Mouse (Mus musculus) neural tube, embryonic 15.5 days (tissue): ENCODE results near the gene Slc39a3. TPM values are rescaled to one million over a fixed set of nuclear protein-coding genes. Genes with fewer than 3 reads are reported as not detected.
A peak's percentile ranks its signal among the peaks of the same experiment; 100 is the strongest.
"Not testable (repeated sequence)": the region's sequence is repeated elsewhere in the genome, so short reads cannot be mapped to it uniquely, and the experiment has no call there.

Experiments
- ATAC-seq: fragments of 200-750 bp; cut with Nextera tagmentation; 2 replicates; pipeline ENCODE4 v1.8.0; 2017; ENCODE audit warnings: mild to moderate bottlenecking, moderate TSS enrichment, moderate library complexity; ENCODE audit not compliant: low FRiP score
- H3K27ac ChIP-seq: fragments of 300-500 bp; sonication (generic); replicated peaks from 2 replicates; pipeline ENCODE4 v1.5.1; 2015; ENCODE audit warnings: mild to moderate bottlenecking, inconsistent platforms
- H3K27me3 ChIP-seq: fragments of 300-500 bp; sonication (generic); replicated peaks from 2 replicates; pipeline ENCODE4 v1.6.1; 2015; ENCODE audit warnings: inconsistent platforms
- H3K36me3 ChIP-seq: fragments of 300-500 bp; sonication (generic); 2 replicates; pipeline ENCODE4 v1.6.1; 2015; ENCODE audit warnings: inconsistent platforms
- H3K4me1 ChIP-seq: fragments of 300-500 bp; sonication (generic); 2 replicates; pipeline ENCODE4 v1.6.1; 2015; ENCODE audit warnings: inconsistent platforms
- H3K4me2 ChIP-seq: fragments of 300-500 bp; sonication (generic); 2 replicates; pipeline ENCODE4 v1.6.1; 2015; ENCODE audit warnings: inconsistent platforms, mild to moderate bottlenecking, moderate library complexity
- H3K4me3 ChIP-seq: fragments of 300-500 bp; sonication (generic); replicated peaks from 2 replicates; pipeline ENCODE4 v1.5.1; 2015; ENCODE audit warnings: mild to moderate bottlenecking, inconsistent platforms
- H3K9ac ChIP-seq: fragments of 300-500 bp; sonication (generic); replicated peaks from 2 replicates; pipeline ENCODE4 v1.6.1; 2015; ENCODE audit warnings: mild to moderate bottlenecking, inconsistent platforms
- H3K9me3 ChIP-seq: fragments of 300-500 bp; sonication (generic); replicated peaks from 2 replicates; pipeline ENCODE4 v1.6.1; 2016; ENCODE audit warnings: inconsistent platforms
- WGBS: fragments of 180-500 bp; shearing (Covaris S2); methylation state at CpG from one replicate; pipeline ENCODE4 v1.1.7; 2015; ENCODE audit warnings: mixed read lengths; 5-methylcytosine and 5-hydroxymethylcytosine counted together
- polyA plus RNA-seq: library from polyadenylated mRNA; unstranded; fragments of >200 nt; fragmentation: Nextera tagmentation; extraction: Ambion mirVana; gene quantifications from 2 replicates; pipeline ENCODE4 v1.2.1, GENCODE M21; 2015

Gene Slc39a3
- polyA plus RNA-seq, 1 experiment from 2014 or later = 47.7 TPM

DNA sequence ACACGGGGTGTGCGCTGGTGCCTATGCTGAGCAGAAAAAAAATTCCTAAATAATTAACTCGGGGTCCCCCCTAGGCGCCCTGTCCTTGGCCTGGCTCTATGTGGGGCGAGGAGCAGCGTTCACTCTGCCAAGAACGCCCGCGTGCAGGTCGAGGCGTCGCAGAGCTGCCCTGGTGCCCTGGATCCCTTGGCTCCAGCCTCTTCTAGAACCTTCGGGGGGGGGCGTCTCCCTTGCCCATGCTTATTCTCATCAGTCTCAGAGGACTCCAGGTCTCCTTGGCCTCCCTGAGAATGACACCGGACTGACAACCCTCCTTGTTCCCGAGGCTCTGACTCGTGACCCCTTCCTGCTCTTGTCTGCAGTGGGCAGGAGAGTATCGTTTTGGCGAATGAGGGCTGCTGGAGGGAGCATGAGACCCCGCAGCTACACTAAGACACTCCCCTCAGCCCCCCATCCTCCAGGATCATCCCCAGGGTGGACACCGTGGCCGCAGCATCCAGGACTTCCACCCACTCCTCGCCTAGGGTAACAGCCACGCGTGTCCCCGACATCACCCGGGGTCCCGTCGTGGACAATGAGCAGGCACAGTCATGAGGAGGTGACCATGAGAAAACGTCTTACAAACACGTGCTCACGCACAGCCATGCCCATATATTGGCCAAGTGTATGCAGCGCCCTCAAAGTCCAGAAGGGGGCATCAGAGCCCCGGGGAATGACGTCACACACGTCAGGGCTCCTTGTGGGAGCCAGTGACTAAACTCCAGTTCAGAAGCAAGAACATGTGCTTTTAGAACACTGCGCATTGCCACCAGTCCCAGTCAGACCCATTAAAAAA, 37.6 kb downstream of the Slc39a3 start:
- ATAC-seq = peak; percentile 63
- 0 out of 2 replicates have a peak, but pooled peaks cover 4% of the 10 kb centered on the region for H3K27me3 ChIP-seq
- no peak overlapping the region for H3K27ac ChIP-seq
- no peaks in the 10 kb centered on the region for H3K9me3 ChIP-seq
- peak overlapping the region; percentile 55 for H3K4me2 ChIP-seq
- peaks cover 29% of the 10 kb centered on the region for H3K4me1 ChIP-seq
- H3K4me3 ChIP-seq = peak overlapping the region; percentile 20
- peak overlapping the region; percentile 34; the same call in 1 of the 2 replicates for H3K9ac ChIP-seq
- 31% methylated on average over 37 of the region's 37 CpGs for WGBS
- H3K36me3 ChIP-seq = no peaks in the 10 kb centered on the region

DNA sequence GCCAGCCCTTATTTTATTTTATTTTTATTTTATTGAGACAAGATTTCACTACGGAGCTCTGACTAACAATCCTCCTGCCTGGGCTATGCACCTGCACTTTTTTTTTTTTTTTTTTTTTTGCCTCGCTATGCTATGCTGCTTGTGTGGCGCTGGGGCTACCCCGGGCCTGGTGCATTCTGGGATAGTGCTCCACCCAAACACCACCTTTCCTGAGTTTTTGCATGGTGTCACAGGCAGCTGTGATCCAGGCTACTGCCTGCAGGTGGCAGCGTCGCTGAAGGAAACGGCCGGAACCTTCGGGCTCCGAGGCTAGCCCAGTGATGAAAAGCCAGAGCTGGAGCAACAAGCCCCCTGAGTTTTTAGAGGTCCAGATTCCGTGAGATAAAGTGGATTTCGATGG, 38.4 kb downstream of the Slc39a3 start:
- H3K9me3 ChIP-seq = no peaks in the 10 kb centered on the region
- peaks cover 29% of the 10 kb centered on the region for H3K4me1 ChIP-seq
- H3K27ac ChIP-seq = no peak overlapping the region
- 0 out of 2 replicates have a peak, but pooled peaks cover 6% of the 10 kb centered on the region for H3K27me3 ChIP-seq
- no peak for ATAC-seq
- no peak overlapping the region for H3K4me2 ChIP-seq
- H3K4me3 ChIP-seq = no peak overlapping the region
- WGBS = 16% methylated on average over 12 of the region's 12 CpGs
- no peak overlapping the region for H3K9ac ChIP-seq
- no peaks in the 10 kb centered on the region for H3K36me3 ChIP-seq

DNA sequence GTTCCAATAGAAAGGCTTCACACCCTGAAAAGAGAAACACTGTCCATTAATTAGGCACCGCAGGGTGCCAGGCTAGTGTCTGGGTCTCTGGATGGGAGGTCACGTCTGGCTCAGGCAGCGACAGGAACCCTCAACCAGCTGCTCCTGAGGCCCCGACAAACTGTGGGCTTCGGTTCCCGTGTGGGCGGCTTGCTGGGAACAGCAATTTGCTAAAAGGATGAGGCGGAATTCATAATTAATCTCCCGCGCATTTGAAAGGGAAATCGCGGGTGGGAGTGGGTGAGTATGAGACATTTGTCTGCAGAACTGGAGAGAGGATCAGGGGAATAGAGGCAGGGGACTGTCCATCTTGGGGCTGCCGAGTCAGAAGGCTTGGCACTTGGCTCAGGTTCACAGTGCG, 39.2 kb downstream of the Slc39a3 start:
- no peak overlapping the region for H3K4me2 ChIP-seq
- no peak overlapping the region for H3K4me3 ChIP-seq
- ATAC-seq = no peak
- peaks cover 34% of the 10 kb centered on the region for H3K4me1 ChIP-seq
- H3K9ac ChIP-seq = no peak overlapping the region
- no peaks in the 10 kb centered on the region for H3K9me3 ChIP-seq
- 31% methylated on average over 14 of the region's 14 CpGs for WGBS
- H3K27me3 ChIP-seq = peaks cover 8% of the 10 kb centered on the region; the same call in 1 of the 2 replicates
- no peak overlapping the region for H3K27ac ChIP-seq
- H3K36me3 ChIP-seq = no peaks in the 10 kb centered on the region

DNA sequence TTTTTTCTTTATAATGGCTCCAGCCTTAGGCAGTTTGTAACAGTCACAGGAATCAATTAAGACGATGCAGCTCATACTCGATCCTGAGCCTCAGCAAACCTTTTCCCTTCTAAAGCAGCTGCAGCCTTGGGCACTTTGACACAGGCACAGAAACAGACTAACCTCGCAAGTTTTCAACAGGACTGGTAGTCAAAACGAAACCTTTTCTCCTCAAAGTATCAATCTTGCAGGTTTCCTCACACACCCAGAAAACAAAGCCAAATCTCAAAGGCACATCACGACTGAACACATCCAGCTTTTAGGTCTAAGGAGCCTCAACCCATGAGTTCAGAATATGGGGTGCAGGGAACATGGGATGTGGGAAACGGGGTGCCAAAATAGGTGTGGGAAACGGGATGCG, 39.9 kb downstream of the Slc39a3 start:
- ATAC-seq = no peak

DNA sequence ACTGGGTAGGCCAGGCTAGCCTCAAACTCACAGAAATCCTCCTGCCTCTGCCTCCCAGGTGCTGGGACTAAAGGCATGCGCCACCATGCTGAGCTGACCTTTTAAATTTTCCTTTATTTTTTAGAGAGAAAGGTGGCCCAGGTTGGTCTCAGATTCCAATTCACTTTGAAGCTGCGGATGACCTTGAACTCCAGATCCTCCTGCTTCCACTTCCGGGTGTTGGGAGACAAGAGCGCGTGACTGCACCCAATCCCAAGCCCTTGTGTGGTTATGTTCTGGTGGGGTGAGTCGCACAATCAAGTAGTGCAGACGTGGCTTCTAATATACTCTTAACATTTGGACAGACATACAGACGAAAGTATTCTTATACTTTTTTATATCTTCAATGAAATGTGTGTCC, 40.7 kb downstream of the Slc39a3 start:
- 94% methylated on average over 8 of the region's 8 CpGs for WGBS
- no peak for ATAC-seq
- no peak overlapping the region for H3K27ac ChIP-seq
- peaks cover 33% of the 10 kb centered on the region for H3K4me1 ChIP-seq
- no peaks in the 10 kb centered on the region for H3K36me3 ChIP-seq
- no peak overlapping the region for H3K4me2 ChIP-seq
- peaks cover 11% of the 10 kb centered on the region; the same call in 1 of the 2 replicates for H3K27me3 ChIP-seq
- no peak overlapping the region for H3K9ac ChIP-seq
- H3K4me3 ChIP-seq = no peak overlapping the region
- H3K9me3 ChIP-seq = no peaks in the 10 kb centered on the region

More for the DNA sequence above, 39.9 kb downstream of the Slc39a3 start:
- Histone ChIP-seq H3K27me3 (peaks cover 8% of the 10 kb centered on the region; the same call in 1 of the 2 replicates), H3K9me3 (no peaks in the 10 kb centered on the region), H3K4me3 (no peak overlapping the region), H3K4me1 (peaks cover 35% of the 10 kb centered on the region), H3K36me3 (no peaks in the 10 kb centered on the region), H3K27ac (no peak overlapping the region), H3K4me2 (no peak overlapping the region), H3K9ac (no peak overlapping the region)
- 87% methylated on average over 8 of the region's 8 CpGs for WGBS

DNA sequence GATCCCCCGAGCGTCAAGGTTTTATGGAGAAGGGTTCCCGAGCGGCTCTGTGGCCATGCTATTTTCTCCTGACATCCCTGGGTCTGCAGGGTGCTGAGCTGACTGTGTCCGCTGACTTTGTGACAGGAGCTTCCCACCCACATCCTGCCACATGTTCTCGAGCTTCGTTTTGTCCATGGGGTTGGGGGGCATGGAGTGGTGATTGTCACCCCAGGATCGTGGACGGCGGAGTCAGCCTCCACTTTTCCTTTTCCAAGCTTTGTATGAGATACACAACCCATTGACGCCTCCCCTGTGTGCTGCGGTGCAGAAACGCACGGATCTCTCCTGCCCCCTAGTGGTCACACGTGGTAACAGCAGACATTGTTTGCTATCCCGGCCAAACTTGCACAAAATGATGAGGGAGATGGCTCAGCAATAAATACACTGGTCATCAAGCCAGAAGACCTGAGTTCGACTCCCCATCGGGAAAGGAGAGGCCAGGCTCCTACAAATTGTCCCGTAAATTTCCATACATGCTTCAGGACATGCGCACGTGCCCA, 42.1 kb downstream of the Slc39a3 start:
- 0 out of 2 replicates have a peak, but pooled peaks have one; percentile 22 for ATAC-seq
- H3K27ac ChIP-seq = no peak overlapping the region
- 0 out of 2 replicates have a peak overlapping the region, but pooled peaks have one; percentile 2 for H3K4me3 ChIP-seq
- no peaks in the 10 kb centered on the region for H3K36me3 ChIP-seq
- no peaks in the 10 kb centered on the region for H3K9me3 ChIP-seq
- H3K4me1 ChIP-seq = peaks cover 20% of the 10 kb centered on the region
- H3K27me3 ChIP-seq = peaks cover 11% of the 10 kb centered on the region; the same call in 1 of the 2 replicates
- 10% methylated on average over 21 of the region's 21 CpGs for WGBS
- H3K4me2 ChIP-seq = peak overlapping the region; percentile 49
- peak overlapping the region; percentile 21 for H3K9ac ChIP-seq

DNA sequence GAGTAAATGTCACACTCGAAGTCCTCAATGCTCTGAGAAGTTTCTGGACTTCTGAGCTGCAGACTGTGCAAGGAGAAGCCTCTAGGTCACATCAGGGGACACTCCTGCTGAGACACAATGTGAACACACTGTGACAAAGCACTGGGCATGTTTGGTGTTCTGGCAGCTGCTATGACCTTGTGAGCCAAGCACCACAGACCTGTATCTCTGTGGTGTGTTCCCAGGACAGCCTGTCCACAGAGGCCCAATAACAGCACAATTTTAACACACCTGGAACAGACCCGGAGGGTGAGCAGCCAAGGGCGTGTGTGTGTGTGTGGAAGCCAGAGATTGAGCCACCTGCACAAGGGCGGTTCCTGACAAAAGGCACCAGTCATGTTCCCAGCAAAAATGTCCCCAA, 42.6 kb downstream of the Slc39a3 start:
- Histone ChIP-seq H3K9me3 (no peaks in the 10 kb centered on the region), H3K4me2 (peak overlapping the region; percentile 49), H3K4me3 (0 out of 2 replicates have a peak overlapping the region, but pooled peaks have one; percentile 2), H3K27ac (no peak overlapping the region), H3K9ac (peak overlapping the region; percentile 21; the same call in 1 of the 2 replicates), H3K27me3 (peaks cover 11% of the 10 kb centered on the region; the same call in 1 of the 2 replicates), H3K4me1 (peaks cover 14% of the 10 kb centered on the region), H3K36me3 (no peaks in the 10 kb centered on the region)
- 62% methylated on average over 4 of the region's 4 CpGs for WGBS
- ATAC-seq = no peak

DNA sequence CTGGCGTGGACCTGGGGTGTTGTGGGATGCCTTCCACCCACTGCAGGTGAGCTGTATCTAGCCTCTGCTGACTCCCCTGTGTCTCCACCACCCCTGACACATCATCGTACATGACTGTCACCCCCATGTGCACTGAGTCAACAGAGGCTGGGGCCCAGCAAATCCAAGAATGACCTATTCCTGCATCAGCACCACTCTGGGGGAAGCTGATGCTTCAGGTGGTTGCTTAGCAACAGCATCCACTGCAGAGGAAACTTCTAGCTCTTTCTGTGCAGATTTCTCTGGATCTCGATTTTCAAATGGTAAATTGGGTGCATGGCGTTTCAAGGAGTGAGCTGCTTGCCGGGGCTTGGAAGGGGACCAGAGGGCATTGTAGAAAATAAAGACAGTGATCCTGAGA, 44.0 kb downstream of the Slc39a3 start:
- Histone ChIP-seq H3K4me3 (no peak overlapping the region), H3K9me3 (no peaks in the 10 kb centered on the region), H3K27me3 (peaks cover 11% of the 10 kb centered on the region; the same call in 1 of the 2 replicates), H3K4me2 (no peak overlapping the region), H3K9ac (no peak overlapping the region), H3K4me1 (peaks cover 11% of the 10 kb centered on the region), H3K27ac (no peak overlapping the region), H3K36me3 (no peaks in the 10 kb centered on the region)
- WGBS = 58% methylated on average over 5 of the region's 5 CpGs
- no peak for ATAC-seq

DNA sequence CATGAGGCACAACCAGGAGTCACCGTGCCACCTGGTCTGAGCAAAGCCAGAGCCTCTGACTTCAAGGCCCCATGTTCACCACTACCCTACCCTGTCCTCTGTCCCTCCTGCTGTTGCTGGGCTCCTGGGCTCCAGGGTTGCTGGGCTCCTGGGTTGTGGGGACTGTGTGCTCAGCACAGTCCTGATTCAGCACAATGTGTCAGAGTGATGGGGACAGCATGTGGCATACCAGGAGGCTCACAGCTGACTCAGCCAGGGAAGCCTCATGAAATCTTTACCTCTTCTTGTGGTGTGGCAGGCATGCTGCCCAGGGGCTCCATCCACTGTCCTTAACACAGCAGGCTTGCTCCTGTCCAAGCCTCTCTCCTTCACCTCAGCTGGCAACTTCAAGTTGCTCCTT, 45.3 kb downstream of the Slc39a3 start:
- peaks cover 22% of the 10 kb centered on the region for H3K27me3 ChIP-seq
- no peak overlapping the region for H3K4me3 ChIP-seq
- H3K4me2 ChIP-seq = no peak overlapping the region
- 0 out of 2 replicates have a peak overlapping the region, but pooled peaks have one; percentile 7 for H3K9ac ChIP-seq
- no peak overlapping the region for H3K27ac ChIP-seq
- no peaks in the 10 kb centered on the region for H3K9me3 ChIP-seq
- ATAC-seq = no peak
- peaks cover 17% of the 10 kb centered on the region for H3K4me1 ChIP-seq
- 86% methylated on average over 1 of the region's 1 CpGs for WGBS
- H3K36me3 ChIP-seq = no peaks in the 10 kb centered on the region

DNA sequence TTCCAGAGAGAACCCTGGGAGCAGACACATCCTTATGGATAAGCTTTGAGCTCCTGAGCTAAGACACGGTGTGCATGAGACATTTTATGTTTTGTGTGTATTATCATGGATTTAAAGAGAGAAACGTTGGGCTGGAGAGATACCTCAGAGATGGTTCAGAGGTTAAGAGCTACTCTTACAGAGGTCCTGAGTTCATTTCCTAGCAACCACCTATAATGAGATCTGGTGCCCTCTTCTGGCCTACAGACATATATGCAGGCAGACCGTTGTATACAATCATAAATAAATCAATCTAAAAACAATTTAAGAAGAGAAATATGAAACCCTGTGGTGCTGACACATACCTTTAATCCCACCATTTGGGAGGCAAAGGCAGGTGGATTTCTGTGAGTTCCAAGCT, 46.2 kb downstream of the Slc39a3 start:
- Histone ChIP-seq H3K4me1 (peaks cover 17% of the 10 kb centered on the region), H3K9ac (no peak overlapping the region), H3K9me3 (no peaks in the 10 kb centered on the region), H3K36me3 (no peaks in the 10 kb centered on the region), H3K27ac (no peak overlapping the region), H3K4me3 (no peak overlapping the region), H3K27me3 (peaks cover 31% of the 10 kb centered on the region), H3K4me2 (no peak overlapping the region)
- WGBS = 18% methylated on average over 3 of the region's 3 CpGs
- ATAC-seq = no peak

DNA sequence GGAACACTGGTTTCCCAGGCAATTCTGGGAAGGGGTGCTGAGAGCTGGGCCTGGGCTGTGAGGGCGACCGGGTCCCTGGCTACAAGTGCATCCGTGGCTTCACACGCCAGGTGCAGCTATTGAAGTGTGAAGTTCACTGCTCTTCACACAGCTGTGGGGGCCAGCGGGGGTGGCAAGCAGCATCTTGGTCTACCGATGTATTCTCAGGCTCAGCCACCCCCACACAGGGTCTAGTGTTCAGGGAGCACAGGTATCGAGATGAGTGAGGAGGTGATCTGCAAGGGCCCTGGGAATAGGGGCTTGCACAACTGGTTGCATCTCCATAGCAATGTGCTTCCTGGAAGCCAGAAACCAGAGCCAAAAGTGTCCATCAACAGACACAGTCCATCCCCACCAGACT, 46.8 kb downstream of the Slc39a3 start:
- WGBS = 72% methylated on average over 7 of the region's 7 CpGs
- no peak overlapping the region for H3K9ac ChIP-seq
- no peak overlapping the region for H3K4me2 ChIP-seq
- no peak for ATAC-seq
- no peaks in the 10 kb centered on the region for H3K36me3 ChIP-seq
- H3K4me3 ChIP-seq = no peak overlapping the region
- H3K9me3 ChIP-seq = no peaks in the 10 kb centered on the region
- H3K27me3 ChIP-seq = peaks cover 37% of the 10 kb centered on the region
- H3K27ac ChIP-seq = no peak overlapping the region
- H3K4me1 ChIP-seq = peaks cover 23% of the 10 kb centered on the region

DNA sequence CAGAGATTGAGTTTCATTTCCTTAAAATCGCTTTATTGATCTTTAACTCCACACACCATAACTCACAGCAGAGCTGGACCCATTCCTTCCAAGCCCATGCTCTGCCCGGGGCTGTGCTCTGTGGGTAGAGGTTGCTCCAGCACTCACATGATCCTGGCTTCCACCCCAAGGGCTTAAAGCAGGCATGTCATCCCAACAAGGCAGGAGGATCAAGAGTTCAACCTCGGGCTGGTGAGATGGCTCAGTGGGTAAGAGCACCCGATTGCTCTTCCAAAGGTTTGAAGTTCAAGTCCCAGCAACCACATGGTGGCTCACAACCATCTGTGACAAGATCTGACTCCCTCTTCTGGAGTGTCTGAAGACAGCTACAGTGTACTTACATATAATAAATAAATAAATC, 47.4 kb downstream of the Slc39a3 start:
- 58% methylated on average over 4 of the region's 4 CpGs for WGBS
- H3K4me2 ChIP-seq, H3K9me3 ChIP-seq, H3K9ac ChIP-seq, H3K27ac ChIP-seq, H3K4me3 ChIP-seq, H3K36me3 ChIP-seq, ATAC-seq: not testable (repeated sequence)
- Histone ChIP-seq H3K27me3 (peaks cover 42% of the 10 kb centered on the region), H3K4me1 (peaks cover 22% of the 10 kb centered on the region)
